Mouse (Mus musculus): Measurements from ENCODE around the gene Rnf135. TPM values are rescaled to one million over a fixed set of nuclear protein-coding genes. Genes with fewer than 3 reads are reported as not detected.

Rnf135 gene
- polyA plus RNA-seq, 1 experiment from 2014 or later: 2.8 TPM

GRCm38 (mm10) chr11:80168611-80169249 lies 14.9 kb upstream of the Rnf135 start:
- Histone ChIP-seq H3K4me2 (ENCODE audit: low read depth, severe bottlenecking) (no peak overlapping the region), H3K36me3 (ENCODE audit: control insufficient read depth, insufficient read depth, low read length) (no peaks in the 10 kb centered on the region), H3K4me1 (ENCODE audit: control insufficient read depth, insufficient read depth, low read length) (no peaks in the 10 kb centered on the region), H3K9me3 (ENCODE audit: control insufficient read depth, low read length) (no peaks in the 10 kb centered on the region), H3K4me3 (ENCODE audit: low read depth, low read length) (no peak overlapping the region), H3K27me3 (ENCODE audit: control insufficient read depth, insufficient read depth, low read length) (no peaks in the 10 kb centered on the region), H3K9ac (ENCODE audit: low read length) (no peak overlapping the region), H3K27ac (replicated peaks; ENCODE audit: low read depth, low read length) (no peak overlapping the region)
- 79% methylated on average over 4 of the region's 4 CpGs for WGBS
- ATAC-seq (ENCODE audit: insufficient number of reproducible peaks, low FRiP score, low TSS enrichment, low read depth): no peak
- DNase-seq (ENCODE audit: low spot score): no peak

GRCm38 (mm10) chr11:80169629-80170028 lies 14.0 kb upstream of the Rnf135 start:
- Histone ChIP-seq H3K4me1 (ENCODE audit: control insufficient read depth, insufficient read depth, low read length) (no peaks in the 10 kb centered on the region), H3K36me3 (ENCODE audit: control insufficient read depth, insufficient read depth, low read length) (no peaks in the 10 kb centered on the region), H3K9ac (ENCODE audit: low read length) (no peak overlapping the region), H3K4me3 (ENCODE audit: low read depth, low read length) (no peak overlapping the region), H3K9me3 (ENCODE audit: control insufficient read depth, low read length) (no peaks in the 10 kb centered on the region), H3K4me2 (ENCODE audit: low read depth, severe bottlenecking) (no peak overlapping the region), H3K27me3 (ENCODE audit: control insufficient read depth, insufficient read depth, low read length) (no peaks in the 10 kb centered on the region), H3K27ac (replicated peaks; ENCODE audit: low read depth, low read length) (no peak overlapping the region)
- no peak for ATAC-seq (ENCODE audit: insufficient number of reproducible peaks, low FRiP score, low TSS enrichment, low read depth)
- no peak for DNase-seq (ENCODE audit: low spot score)
- WGBS: 75% methylated on average over 3 of the region's 3 CpGs

GRCm38 (mm10) chr11:80170351-80170750 lies 13.3 kb upstream of the Rnf135 start:
- Histone ChIP-seq H3K9me3 (ENCODE audit: control insufficient read depth, low read length) (no peaks in the 10 kb centered on the region), H3K27ac (replicated peaks; ENCODE audit: low read depth, low read length) (no peak overlapping the region), H3K4me1 (ENCODE audit: control insufficient read depth, insufficient read depth, low read length) (no peaks in the 10 kb centered on the region), H3K4me2 (ENCODE audit: low read depth, severe bottlenecking) (no peak overlapping the region), H3K36me3 (ENCODE audit: control insufficient read depth, insufficient read depth, low read length) (no peaks in the 10 kb centered on the region), H3K9ac (ENCODE audit: low read length) (no peak overlapping the region), H3K27me3 (ENCODE audit: control insufficient read depth, insufficient read depth, low read length) (no peaks in the 10 kb centered on the region), H3K4me3 (ENCODE audit: low read depth, low read length) (no peak overlapping the region)
- WGBS: 71% methylated on average over 5 of the region's 5 CpGs
- DNase-seq (ENCODE audit: low spot score) (no peak), ATAC-seq (ENCODE audit: insufficient number of reproducible peaks, low FRiP score, low TSS enrichment, low read depth) (no peak)

GRCm38 (mm10) chr11:80171884-80172283 lies 11.8 kb upstream of the Rnf135 start:
- Histone ChIP-seq H3K36me3 (ENCODE audit: control insufficient read depth, insufficient read depth, low read length) (no peaks in the 10 kb centered on the region), H3K4me3 (ENCODE audit: low read depth, low read length) (no peak overlapping the region), H3K9me3 (ENCODE audit: control insufficient read depth, low read length) (no peaks in the 10 kb centered on the region), H3K4me1 (ENCODE audit: control insufficient read depth, insufficient read depth, low read length) (no peaks in the 10 kb centered on the region), H3K27ac (replicated peaks; ENCODE audit: low read depth, low read length) (no peak overlapping the region), H3K4me2 (ENCODE audit: low read depth, severe bottlenecking) (no peak overlapping the region), H3K27me3 (ENCODE audit: control insufficient read depth, insufficient read depth, low read length) (no peaks in the 10 kb centered on the region), H3K9ac (ENCODE audit: low read length) (no peak overlapping the region)
- DNase-seq (ENCODE audit: low spot score) (no peak), ATAC-seq (ENCODE audit: insufficient number of reproducible peaks, low FRiP score, low TSS enrichment, low read depth) (no peak)
- 68% methylated on average over 4 of the region's 4 CpGs for WGBS

- H3K27me3 ChIP-seq (ENCODE audit: control insufficient read depth, insufficient read depth, low read length): no peaks in the 10 kb centered on the region
- 80% methylated on average over 11 of the region's 11 CpGs for WGBS
- no peak overlapping the region for H3K4me2 ChIP-seq (ENCODE audit: low read depth, severe bottlenecking)
- ATAC-seq (ENCODE audit: insufficient number of reproducible peaks, low FRiP score, low TSS enrichment, low read depth) (no peak), DNase-seq (ENCODE audit: low spot score) (no peak)
- H3K4me3 ChIP-seq (ENCODE audit: low read depth, low read length): no peak overlapping the region
- no peaks in the 10 kb centered on the region for H3K4me1 ChIP-seq (ENCODE audit: control insufficient read depth, insufficient read depth, low read length)
- H3K36me3 ChIP-seq (ENCODE audit: control insufficient read depth, insufficient read depth, low read length): no peaks in the 10 kb centered on the region
- no peak overlapping the region for H3K27ac ChIP-seq (replicated peaks; ENCODE audit: low read depth, low read length)
- no peak overlapping the region for H3K9ac ChIP-seq (ENCODE audit: low read length)
- H3K9me3 ChIP-seq (ENCODE audit: control insufficient read depth, low read length): no peaks in the 10 kb centered on the region
Measured at GRCm38 (mm10) chr11:80173963-80174670, 9.5 kb upstream of the Rnf135 start.

GRCm38 (mm10) chr11:80176911-80177895 lies 6.4 kb upstream of the Rnf135 start:
- Histone ChIP-seq H3K27ac (replicated peaks; ENCODE audit: low read depth, low read length) (no peak overlapping the region), H3K9me3 (ENCODE audit: control insufficient read depth, low read length) (no peaks in the 10 kb centered on the region), H3K27me3 (ENCODE audit: control insufficient read depth, insufficient read depth, low read length) (no peaks in the 10 kb centered on the region), H3K9ac (ENCODE audit: low read length) (no peak overlapping the region), H3K36me3 (ENCODE audit: control insufficient read depth, insufficient read depth, low read length) (no peaks in the 10 kb centered on the region), H3K4me2 (ENCODE audit: low read depth, severe bottlenecking) (no peak overlapping the region), H3K4me3 (ENCODE audit: low read depth, low read length) (no peak overlapping the region), H3K4me1 (ENCODE audit: control insufficient read depth, insufficient read depth, low read length) (no peaks in the 10 kb centered on the region)
- no peak for DNase-seq (ENCODE audit: low spot score)
- 76% methylated on average over 11 of the region's 11 CpGs for WGBS
- ATAC-seq (ENCODE audit: insufficient number of reproducible peaks, low FRiP score, low TSS enrichment, low read depth): no peak

- no peak overlapping the region for H3K4me2 ChIP-seq (ENCODE audit: low read depth, severe bottlenecking)
Measured at GRCm38 (mm10) chr11:80178316-80178715, 5.3 kb upstream of the Rnf135 start.

GRCm38 (mm10) chr11:80181021-80181749 lies 2.5 kb upstream of the Rnf135 start:
- ATAC-seq (ENCODE audit: insufficient number of reproducible peaks, low FRiP score, low TSS enrichment, low read depth): no peak

More at GRCm38 (mm10) chr11:80178316-80178715, 5.3 kb upstream of the Rnf135 start:
- no peak for ATAC-seq (ENCODE audit: insufficient number of reproducible peaks, low FRiP score, low TSS enrichment, low read depth)
- H3K4me3 ChIP-seq (ENCODE audit: low read depth, low read length): no peak overlapping the region
- no peaks in the 10 kb centered on the region for H3K27me3 ChIP-seq (ENCODE audit: control insufficient read depth, insufficient read depth, low read length)
- no peaks in the 10 kb centered on the region for H3K4me1 ChIP-seq (ENCODE audit: control insufficient read depth, insufficient read depth, low read length)
- WGBS: 84% methylated on average over 8 of the region's 8 CpGs
- H3K36me3 ChIP-seq (ENCODE audit: control insufficient read depth, insufficient read depth, low read length): no peaks in the 10 kb centered on the region
- no peak for DNase-seq (ENCODE audit: low spot score)
- H3K27ac ChIP-seq (replicated peaks; ENCODE audit: low read depth, low read length): no peak overlapping the region
- H3K9me3 ChIP-seq (ENCODE audit: control insufficient read depth, low read length): no peaks in the 10 kb centered on the region
- no peak overlapping the region for H3K9ac ChIP-seq (ENCODE audit: low read length)

More at GRCm38 (mm10) chr11:80181021-80181749, 2.5 kb upstream of the Rnf135 start:
- H3K36me3 ChIP-seq (ENCODE audit: control insufficient read depth, insufficient read depth, low read length): no peaks in the 10 kb centered on the region
- no peak for DNase-seq (ENCODE audit: low spot score)
- H3K27me3 ChIP-seq (ENCODE audit: control insufficient read depth, insufficient read depth, low read length): no peaks in the 10 kb centered on the region
- H3K4me2 ChIP-seq (ENCODE audit: low read depth, severe bottlenecking): no peak overlapping the region
- no peak overlapping the region for H3K27ac ChIP-seq (replicated peaks; ENCODE audit: low read depth, low read length)
- no peak overlapping the region for H3K9ac ChIP-seq (ENCODE audit: low read length)
- no peaks in the 10 kb centered on the region for H3K9me3 ChIP-seq (ENCODE audit: control insufficient read depth, low read length)
- H3K4me1 ChIP-seq (ENCODE audit: control insufficient read depth, insufficient read depth, low read length): no peaks in the 10 kb centered on the region
- H3K4me3 ChIP-seq (ENCODE audit: low read depth, low read length): no peak overlapping the region
- 71% methylated on average over 5 of the region's 5 CpGs for whole genome bisulfite sequencing

Data from limb, embryonic 11.5 days (tissue).